Mouse (Mus musculus) liver, embryonic 11.5 days (tissue): ENCODE measurements at regions not wholly inside any gene's neighbourhood (a gene's known extent, or its start where the extent isn't known, plus 50 kb on each side); places are given as distances from the start of the nearest gene placed in this dataset.

ENCODE experiments used
- ATAC-seq: fragments of 200-750 bp; cut with Nextera tagmentation; replicated peaks from 2 replicates; pipeline ENCODE4 v1.8.0; 2017; ENCODE audit warnings: moderate number of reproducible peaks, mild to moderate bottlenecking, moderate TSS enrichment, moderate library complexity; ENCODE audit not compliant: low FRiP score
- DNase-seq: peaks from one replicate; pipeline ENCODE4 v3.0.0-alpha.2; 2017; ENCODE audit warnings: low spot score
- H3K27ac ChIP-seq: fragments of 300-500 bp; sonication (generic); 2 replicates; pipeline ENCODE4 v1.5.1; 2014; ENCODE audit warnings: mild to moderate bottlenecking, low read depth, low read length, control low read depth
- H3K27me3 ChIP-seq: fragments of 300-500 bp; sonication (generic); replicated peaks from 2 replicates; pipeline ENCODE4 v1.6.1; 2014; ENCODE audit warnings: low read length, mixed read lengths; ENCODE audit not compliant: control insufficient read depth, insufficient read depth
- H3K36me3 ChIP-seq: fragments of 300-500 bp; sonication (generic); 2 replicates; pipeline ENCODE4 v1.6.1; 2014; ENCODE audit warnings: mild to moderate bottlenecking, low read length, moderate library complexity, mixed read lengths; ENCODE audit not compliant: control insufficient read depth, insufficient read depth
- H3K4me1 ChIP-seq: fragments of 300-500 bp; sonication (generic); replicated peaks from 2 replicates; pipeline ENCODE4 v1.6.1; 2014; ENCODE audit warnings: low read length, mixed read lengths; ENCODE audit not compliant: control insufficient read depth, insufficient read depth
- H3K4me2 ChIP-seq: fragments of 300-500 bp; sonication (generic); 2 replicates; pipeline ENCODE4 v1.6.1; 2014; ENCODE audit warnings: mild to moderate bottlenecking, control low read depth, moderate library complexity
- H3K4me3 ChIP-seq: fragments of 300-500 bp; sonication (generic); 2 replicates; pipeline ENCODE4 v1.5.1; 2014; ENCODE audit warnings: low read depth, low read length, control low read depth
- H3K9ac ChIP-seq: fragments of 300-500 bp; sonication (generic); 2 replicates; pipeline ENCODE4 v1.6.1; 2014; ENCODE audit warnings: low read depth, low read length, control low read depth
- H3K9me3 ChIP-seq: fragments of 300-500 bp; sonication (generic); 2 replicates; pipeline ENCODE4 v1.6.1; 2016; ENCODE audit warnings: low read length, inconsistent platforms, mixed read lengths; ENCODE audit not compliant: control insufficient read depth
- WGBS: fragments of 180-500 bp; shearing (Covaris S2); extraction: QIAGEN DNeasy Blood & Tissue Kit; methylation state at CpG from one replicate; pipeline ENCODE4 v1.1.7; 2014; 5-methylcytosine and 5-hydroxymethylcytosine counted together

DNA sequence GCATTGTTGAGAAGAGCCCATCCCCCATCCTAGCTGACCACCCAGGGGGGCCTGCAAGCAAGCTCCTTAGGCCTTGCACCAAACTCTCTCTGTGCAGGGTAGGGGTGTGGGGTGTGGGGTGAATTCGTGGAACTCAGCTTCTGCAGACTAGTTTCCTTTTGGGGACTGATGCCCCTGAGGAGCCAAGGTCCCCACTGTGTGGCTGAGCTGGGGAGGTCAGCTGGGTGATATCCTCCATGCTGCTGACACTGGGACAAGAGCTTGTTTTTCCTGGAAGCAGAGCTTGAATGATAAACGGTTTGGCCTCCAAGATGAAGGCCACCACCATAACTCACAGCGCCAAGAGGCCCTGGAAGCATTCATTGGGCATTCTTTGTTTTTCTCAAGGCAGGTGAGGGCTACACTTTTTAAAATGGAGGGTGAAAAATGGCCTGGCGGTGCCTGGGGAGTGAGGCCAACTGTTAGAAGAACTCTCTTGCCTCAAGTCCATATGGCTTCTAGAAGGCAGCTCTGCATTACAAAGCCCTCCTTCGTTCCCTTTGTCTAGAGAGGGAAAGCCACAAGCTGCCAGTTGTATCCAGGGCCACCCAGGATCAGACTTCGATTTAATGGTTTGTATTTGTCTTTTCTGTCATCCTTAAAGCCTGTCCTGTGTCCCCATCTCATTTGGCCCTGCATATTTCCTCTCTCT lies 98.8 kb downstream of the Tle3 start:
- no peak overlapping the region for H3K9ac ChIP-seq
- ATAC-seq (no peak), DNase-seq (no peak)
- H3K27ac ChIP-seq = no peak overlapping the region
- no peak overlapping the region for H3K4me3 ChIP-seq
- 45% methylated on average over 6 of the region's 6 CpGs for WGBS
- H3K4me2 ChIP-seq = no peak overlapping the region
- no peaks in the 10 kb centered on the region for H3K9me3 ChIP-seq
- no peaks in the 10 kb centered on the region for H3K4me1 ChIP-seq
- no peaks in the 10 kb centered on the region; the same call in 1 of the 2 replicates for H3K27me3 ChIP-seq
- no peaks in the 10 kb centered on the region for H3K36me3 ChIP-seq

DNA sequence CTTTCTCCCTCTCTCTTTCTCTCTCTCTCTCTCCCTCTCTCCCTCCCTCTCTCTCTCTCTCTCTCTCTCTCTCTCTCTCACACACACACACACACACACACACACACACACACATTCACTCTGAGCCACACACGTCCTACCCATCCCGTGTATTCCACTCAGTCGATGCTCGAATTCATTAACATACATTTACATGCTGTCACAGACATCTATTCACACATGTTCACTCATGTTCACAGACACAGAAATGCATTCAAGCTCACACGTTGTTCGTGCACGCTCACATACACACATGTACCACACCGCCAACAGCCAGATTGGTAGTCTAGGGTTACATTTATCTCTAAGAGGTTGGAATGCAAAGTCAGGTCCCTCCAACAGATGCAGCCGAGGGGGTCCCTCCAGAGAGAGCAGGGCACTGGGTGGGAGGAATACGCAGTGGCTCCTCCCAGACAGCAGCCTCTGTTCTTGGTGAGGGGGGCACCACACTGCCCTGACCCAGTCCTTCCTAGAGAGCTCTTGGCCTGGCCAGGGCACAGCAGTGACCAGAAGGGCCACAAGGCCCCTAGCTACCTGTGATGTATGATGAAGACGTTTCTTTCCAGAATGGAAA lies 96.8 kb downstream of the Tle3 start:
- Histone ChIP-seq H3K4me1 (no peaks in the 10 kb centered on the region), H3K36me3 (no peaks in the 10 kb centered on the region), H3K27ac (no peak overlapping the region), H3K4me2 (no peak overlapping the region), H3K9ac (no peak overlapping the region), H3K27me3 (no peaks in the 10 kb centered on the region; the same call in 1 of the 2 replicates), H3K9me3 (no peaks in the 10 kb centered on the region), H3K4me3 (no peak overlapping the region)
- ATAC-seq (no peak), DNase-seq (no peak)
- 58% methylated on average over 11 of the region's 11 CpGs for WGBS

DNA sequence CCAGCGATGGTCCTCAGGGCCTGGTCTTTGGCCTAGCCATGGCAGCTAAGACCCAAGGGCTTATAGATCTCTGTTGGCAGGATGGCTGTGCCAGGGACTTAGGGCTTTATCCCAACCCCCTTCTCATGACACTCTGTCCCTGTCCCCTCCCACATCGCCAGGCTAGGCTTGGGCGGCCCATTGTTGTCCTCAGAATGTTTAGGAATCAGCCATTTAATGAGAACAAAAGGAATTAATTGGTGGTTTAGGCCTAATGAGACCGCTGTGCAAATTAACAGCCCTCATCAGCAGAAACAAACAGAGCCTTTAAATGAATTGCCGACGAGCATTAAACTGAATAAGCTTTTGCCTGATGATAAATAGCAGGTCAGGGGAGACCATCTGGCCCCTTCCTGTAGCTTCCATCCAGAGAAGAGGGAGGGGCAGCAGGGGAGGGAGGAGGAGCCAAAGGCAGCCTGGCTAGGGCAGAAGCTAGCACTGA lies 96.2 kb downstream of the Tle3 start:
- 37% methylated on average over 6 of the region's 6 CpGs for WGBS
- no peaks in the 10 kb centered on the region for H3K36me3 ChIP-seq
- H3K9me3 ChIP-seq = no peaks in the 10 kb centered on the region
- H3K4me2 ChIP-seq = no peak overlapping the region
- ATAC-seq = no peak
- no peak overlapping the region for H3K9ac ChIP-seq
- no peak overlapping the region for H3K4me3 ChIP-seq
- no peak overlapping the region for H3K27ac ChIP-seq
- no peaks in the 10 kb centered on the region; the same call in 1 of the 2 replicates for H3K27me3 ChIP-seq
- no peaks in the 10 kb centered on the region for H3K4me1 ChIP-seq
- no peak for DNase-seq
